Mouse (Mus musculus): Measurements from ENCODE around the gene Cabin1.
"Not testable (repeated sequence)": the region's sequence is repeated elsewhere in the genome, so short reads cannot be mapped to it uniquely, and the experiment has no call there.

Gene Cabin1

GRCm38 (mm10) chr10:75763682-75764518 is at the start of gene Cabin1:
Gene Cabin1, minus strand, starts transcription at chr10:75764341.
- peak; percentile 98 for DNase-seq

GRCm38 (mm10) chr10:75804217-75804616 is 40.1 kb upstream of the Cabin1 start:
- no peak for DNase-seq

- DNase-seq: no peak
Measured at GRCm38 (mm10) chr10:75798176-75798696, 34.1 kb upstream of the Cabin1 start, which contains the start of gene Gstt1. Gene Gstt1, minus strand, starts transcription at chr10:75798584.

GRCm38 (mm10) chr10:75797619-75798175 is 33.6 kb upstream of the Cabin1 start:
- DNase-seq: peak; percentile 24

GRCm38 (mm10) chr10:75796731-75797516 is 32.8 kb upstream of the Cabin1 start:
- no peak for DNase-seq

- no peak for DNase-seq
Measured at GRCm38 (mm10) chr10:75794880-75795279, 30.7 kb upstream of the Cabin1 start.

GRCm38 (mm10) chr10:75790773-75791172 is 26.6 kb upstream of the Cabin1 start:
- no peak for DNase-seq

GRCm38 (mm10) chr10:75789841-75790240 is 25.7 kb upstream of the Cabin1 start:
- DNase-seq: no peak

- DNase-seq: no peak
Measured at GRCm38 (mm10) chr10:75789081-75789735, 25.1 kb upstream of the Cabin1 start.

- DNase-seq: no peak
Measured at GRCm38 (mm10) chr10:75788277-75788676, 24.1 kb upstream of the Cabin1 start.

GRCm38 (mm10) chr10:75785442-75785841 is 21.3 kb upstream of the Cabin1 start:
- no peak for DNase-seq

- DNase-seq: no peak
Measured at GRCm38 (mm10) chr10:75780769-75781578, 16.8 kb upstream of the Cabin1 start, which contains the start of the genes Gm20441 and Gstt3. Gene Gm20441, minus strand, starts transcription at chr10:75780954. Gene Gstt3, minus strand, starts transcription at chr10:75781414.

GRCm38 (mm10) chr10:75779206-75780174 is 15.3 kb upstream of the Cabin1 start:
- no peak for DNase-seq

- no peak for DNase-seq
Measured at GRCm38 (mm10) chr10:75777885-75778284, 13.7 kb upstream of the Cabin1 start.

GRCm38 (mm10) chr10:75776562-75776961 is 12.4 kb upstream of the Cabin1 start:
- no peak for DNase-seq

GRCm38 (mm10) chr10:75774587-75774986 is 10.4 kb upstream of the Cabin1 start:
- DNase-seq: no peak

- no peak for DNase-seq
Measured at GRCm38 (mm10) chr10:75774102-75774501, 10.0 kb upstream of the Cabin1 start.

GRCm38 (mm10) chr10:75772795-75773664 is 8.9 kb upstream of the Cabin1 start, which contains the start of gene Ddt:
Gene Ddt, minus strand, starts transcription at chr10:75773414.
- DNase-seq: peak; percentile 89

GRCm38 (mm10) chr10:75767756-75768155 is 3.6 kb upstream of the Cabin1 start:
- not testable (repeated sequence) for DNase-seq
